Mouse (Mus musculus) liver, embryonic 14.5 days (tissue): ENCODE measurements around the gene Rassf5. TPM values are rescaled to one million over a fixed set of nuclear protein-coding genes. Genes with fewer than 3 reads are reported as not detected.

ENCODE experiments used
- ATAC-seq: fragments of 200-750 bp; cut with Nextera tagmentation; 2 replicates; pipeline ENCODE4 v1.8.0; 2017; ENCODE audit warnings: moderate number of reproducible peaks, mild to moderate bottlenecking, moderate library complexity; ENCODE audit not compliant: insufficient read depth
- DNase-seq, 3 experiments: peaks; one replicate each; pipeline ENCODE4 v3.0.0-alpha.2; 2012 to 2013; ENCODE audit warnings: low read depth in 3 of 3, low spot score in 3 of 3
- H3K27ac ChIP-seq: fragments of 300-500 bp; sonication (generic); 2 replicates; pipeline ENCODE4 v1.5.1; 2014; ENCODE audit warnings: moderate library complexity, mild to moderate bottlenecking, control low read depth, inconsistent platforms
- H3K27me3 ChIP-seq: fragments of 300-500 bp; sonication (generic); 2 replicates; pipeline ENCODE4 v1.6.1; 2014; ENCODE audit warnings: mild to moderate bottlenecking, low read length, moderate library complexity; ENCODE audit not compliant: control insufficient read depth, insufficient read depth
- H3K36me3 ChIP-seq: fragments of 300-500 bp; sonication (generic); replicated peaks from 2 replicates; pipeline ENCODE4 v1.6.1; 2014; ENCODE audit warnings: low read depth; ENCODE audit not compliant: control insufficient read depth, insufficient read depth
- H3K4me1 ChIP-seq, 2 experiments: fragments of 200-500 bp in 1 of 2; fragments of 300-500 bp in 1 of 2; sonication (generic) in 1 of 2; replicated peaks; 2 replicates each; pipeline ENCODE4 v1.6.1; 2012 to 2014; ENCODE audit warnings: antibody characterized with exemption in 1 of 2, inconsistent platforms in 1 of 2, low read length in 1 of 2; ENCODE audit not compliant: control insufficient read depth in 2 of 2, insufficient read depth in 2 of 2
- H3K4me2 ChIP-seq: fragments of 300-500 bp; sonication (generic); 2 replicates; pipeline ENCODE4 v1.6.1; 2014; ENCODE audit warnings: low read depth, mild to moderate bottlenecking, control low read depth, moderate library complexity
- H3K4me3 ChIP-seq, 2 experiments: fragments of 200-500 bp in 1 of 2; fragments of 300-500 bp in 1 of 2; sonication (generic) in 1 of 2; 2 replicates each; pipeline ENCODE4 v1.5.1; 2012 to 2014; ENCODE audit warnings: low read depth in 2 of 2, low read length in 2 of 2, mild to moderate bottlenecking in 2 of 2, control low read depth in 1 of 2, inconsistent platforms in 1 of 2, moderate library complexity in 1 of 2; ENCODE audit not compliant: insufficient read depth in 1 of 2
- H3K9ac ChIP-seq: fragments of 300-500 bp; sonication (generic); replicated peaks from 2 replicates; pipeline ENCODE4 v1.6.1; 2014; ENCODE audit warnings: mild to moderate bottlenecking, control low read depth, moderate library complexity
- H3K9me3 ChIP-seq: fragments of 300-500 bp; sonication (generic); 2 replicates; pipeline ENCODE4 v1.6.1; 2016; ENCODE audit warnings: low read length, mixed read lengths; ENCODE audit not compliant: control insufficient read depth
- CTCF ChIP-seq: IDR thresholded peaks from 2 replicates; pipeline ENCODE4 v1.5.1; 2016; ENCODE audit warnings: antibody characterized with exemption, low read depth, control low read depth
- EP300 ChIP-seq: IDR thresholded peaks from 2 replicates; pipeline ENCODE4 v1.6.1; 2016; ENCODE audit warnings: antibody characterized with exemption, low read depth
- WGBS: fragments of 180-500 bp; shearing (Covaris S2); extraction: QIAGEN DNeasy Blood & Tissue Kit; methylation state at CpG from one replicate; pipeline ENCODE4 v1.1.7; 2014; ENCODE audit not compliant: insufficient replicate concordance; 5-methylcytosine and 5-hydroxymethylcytosine counted together
- polyA plus RNA-seq, 2 experiments: library from polyadenylated mRNA; depleted of rRNA in 1 of 2; stranded (reverse) in 1 of 2; unstranded in 1 of 2; fragments of >200 nt; fragmentation: Nextera tagmentation in 1 of 2; extraction: Ambion mirVana in 1 of 2; gene quantifications; 2 replicates each; pipeline versions ENCODE4 v1.2.1 to v1.2.3; 2012 to 2014

The Rassf5 gene
- polyA plus RNA-seq, 2 experiments: 2.1 to 3.6 TPM

DNA sequence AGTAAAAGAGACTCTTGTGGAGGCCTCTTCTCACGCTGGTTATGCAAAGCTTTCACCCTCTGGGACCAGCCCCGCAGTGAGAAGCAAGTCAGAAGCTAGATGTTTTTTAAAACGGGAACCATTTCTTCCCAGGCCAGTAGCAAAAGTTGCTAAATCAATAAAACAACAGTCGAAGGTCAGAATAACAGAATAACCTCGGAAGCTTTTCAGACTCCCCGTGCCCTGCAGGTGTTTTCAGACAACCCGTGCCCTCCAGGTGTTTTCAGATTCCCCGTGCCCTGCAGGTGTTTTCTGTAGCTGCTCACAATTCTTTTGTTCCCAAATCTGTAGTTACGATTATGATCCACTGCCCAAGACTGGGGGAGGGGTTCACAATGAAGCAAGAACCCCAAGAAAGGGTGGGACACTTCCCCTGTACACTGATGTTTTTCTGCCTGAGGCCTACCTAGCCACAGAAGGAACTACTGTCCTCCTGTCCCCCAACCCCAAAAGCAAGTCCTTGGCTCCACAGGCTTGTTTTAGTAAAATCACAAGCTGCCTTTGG, 46.6 kb downstream of the Rassf5 start:
- Histone ChIP-seq H3K9me3 (no peaks in the 10 kb centered on the region), H3K4me2 (peak overlapping the region; percentile 35), H3K9ac (no peak overlapping the region), H3K27ac (no peak overlapping the region), H3K4me3 (peak overlapping the region; percentile 1 to 31; a peak in 2 of 4 replicates), H3K4me1 (no peaks in the 10 kb centered on the region; a peak in 1 of 4 replicates), H3K36me3 (no peaks in the 10 kb centered on the region), H3K27me3 (no peaks in the 10 kb centered on the region)
- TF ChIP-seq CTCF (no peak), EP300 (no peak)
- DNase-seq (no peak), ATAC-seq (no peak)
- WGBS: 49% methylated on average over 9 of the region's 9 CpGs

DNA sequence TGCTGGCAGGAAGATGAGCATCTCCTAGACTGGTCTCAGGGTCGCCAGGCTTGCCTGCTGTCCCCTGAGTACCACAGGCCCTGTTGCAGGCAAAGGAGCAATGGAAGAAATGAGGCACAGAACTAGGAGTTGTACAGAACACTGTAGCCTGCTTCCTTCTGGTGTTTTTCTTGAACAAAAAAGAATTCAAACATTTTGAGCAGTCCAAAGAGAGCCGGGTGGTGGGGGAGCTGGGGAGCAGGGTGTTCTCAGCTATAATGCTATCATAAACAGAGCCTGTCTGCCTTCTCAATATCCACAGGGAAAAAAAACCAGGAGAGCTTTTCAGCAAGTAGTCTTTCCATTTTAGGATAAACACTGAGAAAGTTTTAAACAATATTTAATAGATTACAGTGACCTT, 49.0 kb downstream of the Rassf5 start:
- Histone ChIP-seq H3K9me3 (no peaks in the 10 kb centered on the region), H3K27ac (no peak overlapping the region), H3K9ac (no peak overlapping the region), H3K27me3 (no peaks in the 10 kb centered on the region), H3K4me3 (no peak overlapping the region), H3K4me1 (no peaks in the 10 kb centered on the region; a peak in 1 of 4 replicates), H3K4me2 (no peak overlapping the region), H3K36me3 (no peaks in the 10 kb centered on the region)
- ATAC-seq: no peak
- no peak for DNase-seq
- no peak for TF ChIP-seq EP300
- TF ChIP-seq CTCF: no peak
- WGBS: 48% methylated on average over 2 of the region's 2 CpGs

DNA sequence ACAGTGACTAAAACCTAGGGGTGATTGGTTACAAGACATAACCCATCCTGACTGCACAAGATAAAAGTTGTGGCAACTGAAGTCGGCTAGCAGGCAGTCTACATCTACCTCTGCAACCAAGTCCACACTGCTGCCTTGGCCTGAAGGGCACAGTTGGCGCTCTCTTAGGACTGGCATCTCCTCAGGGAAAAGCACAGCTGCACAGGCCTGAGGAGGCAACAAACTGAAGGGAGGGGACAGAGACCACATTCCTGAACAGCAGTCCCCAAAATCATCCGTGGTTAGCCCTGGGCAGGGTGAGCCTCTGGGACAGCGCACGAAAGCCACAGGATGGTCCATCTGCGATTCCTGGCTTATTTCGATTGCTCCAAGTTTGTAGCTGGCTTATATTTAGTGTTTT, 49.4 kb downstream of the Rassf5 start:
- Histone ChIP-seq H3K27me3 (no peaks in the 10 kb centered on the region), H3K27ac (no peak overlapping the region)

DNA sequence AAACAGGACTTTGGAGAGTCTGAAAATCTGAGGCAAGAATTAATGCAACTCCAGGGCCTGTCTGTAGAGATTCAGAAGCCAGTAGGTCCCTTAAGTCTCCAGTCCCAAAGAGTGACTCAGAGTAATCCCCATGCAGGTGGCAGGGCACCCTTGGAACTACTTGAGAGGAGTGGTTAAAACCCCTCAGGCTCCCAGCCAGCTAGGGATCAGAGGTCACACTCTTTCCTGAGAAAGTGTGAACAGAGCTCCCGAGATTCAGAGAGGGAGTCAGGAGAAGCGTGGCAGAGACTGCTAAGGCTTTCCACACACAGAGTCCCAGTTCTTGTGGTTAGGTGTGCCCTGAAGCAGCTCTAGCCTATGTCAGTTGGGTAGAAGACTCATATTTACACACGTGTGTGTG, 51.3 kb downstream of the Rassf5 start:
- Histone ChIP-seq H3K4me3 (no peak overlapping the region), H3K27me3 (no peaks in the 10 kb centered on the region), H3K4me1 (no peaks in the 10 kb centered on the region; a peak in 1 of 4 replicates), H3K9me3 (no peaks in the 10 kb centered on the region), H3K27ac (no peak overlapping the region), H3K4me2 (no peak overlapping the region), H3K9ac (no peak overlapping the region), H3K36me3 (no peaks in the 10 kb centered on the region)
- 50% methylated on average over 3 of the region's 3 CpGs for WGBS
- no peak for TF ChIP-seq CTCF
- TF ChIP-seq EP300: no peak
- no peak for ATAC-seq
- DNase-seq: no peak

More for the DNA sequence above, 49.4 kb downstream of the Rassf5 start:
- H3K36me3 ChIP-seq: no peaks in the 10 kb centered on the region
- H3K4me1 ChIP-seq: no peaks in the 10 kb centered on the region; a peak in 1 of 4 replicates
- H3K9me3 ChIP-seq: no peaks in the 10 kb centered on the region
- H3K9ac ChIP-seq: no peak overlapping the region
- no peak overlapping the region for H3K4me3 ChIP-seq
- TF ChIP-seq CTCF (no peak), EP300 (no peak)
- H3K4me2 ChIP-seq: no peak overlapping the region
- DNase-seq: no peak
- WGBS: 61% methylated on average over 7 of the region's 7 CpGs
- no peak for ATAC-seq

DNA sequence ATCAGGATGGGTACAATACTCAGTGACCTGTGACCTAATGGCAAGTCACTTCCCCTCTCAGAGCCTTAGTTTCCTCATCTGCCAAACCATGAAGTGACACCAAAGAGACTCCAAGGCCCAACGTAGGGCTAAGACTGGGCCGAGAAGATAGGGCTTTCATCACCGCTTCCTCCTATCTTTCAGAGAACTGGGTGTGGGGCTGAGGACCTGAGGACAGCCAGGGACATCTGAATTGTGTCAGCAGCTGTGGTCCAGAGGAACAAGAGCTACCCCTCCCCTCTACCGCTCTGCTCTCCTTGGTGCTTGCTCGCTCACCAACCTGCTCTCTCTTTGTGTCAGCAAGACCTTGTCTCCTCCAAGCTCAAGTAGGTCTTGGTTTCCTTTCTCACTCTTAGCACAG, 56.4 kb downstream of the Rassf5 start:
- no peak for ATAC-seq
- no peak overlapping the region for H3K27ac ChIP-seq
- WGBS: 26% methylated on average over 5 of the region's 5 CpGs

More for the DNA sequence above, 56.4 kb downstream of the Rassf5 start:
- Histone ChIP-seq H3K4me2 (no peak overlapping the region), H3K4me3 (no peak overlapping the region), H3K9me3 (no peaks in the 10 kb centered on the region), H3K36me3 (no peaks in the 10 kb centered on the region), H3K27me3 (no peaks in the 10 kb centered on the region), H3K9ac (no peak overlapping the region), H3K4me1 (no peaks in the 10 kb centered on the region; a peak in 1 of 4 replicates)
- peak in 1 of 3 experiments; percentile 27 for DNase-seq
- TF ChIP-seq EP300 (no peak), CTCF (no peak)
